Mouse (Mus musculus): Measurements from ENCODE around the gene Cldnd2. TPM values are rescaled to one million over a fixed set of nuclear protein-coding genes. Genes with fewer than 3 reads are reported as not detected.
"Not testable (repeated sequence)": the region's sequence is repeated elsewhere in the genome, so short reads cannot be mapped to it uniquely, and the experiment has no call there.

The Cldnd2 gene
- polyA plus RNA-seq (2014; fragmentation: Nextera tagmentation; extraction: Ambion mirVana), result not detected in 2 replicates

GRCm38 (mm10) chr7:43440482-43440881, at the start of gene Cldnd2:
Gene Cldnd2, plus strand, starts transcription at chr7:43440782.
- no peak for ATAC-seq (replicated peaks; ENCODE audit: low FRiP score)
- Histone ChIP-seq H3K9ac (ENCODE audit: low read length) (no peak within 1 kb of the TSS), H3K4me3 (ENCODE audit: low read depth, low read length) (no peak within 1 kb of the TSS)

GRCm38 (mm10) chr7:43392349-43393121, 48.0 kb upstream of the Cldnd2 start:
- Histone ChIP-seq H3K4me1 (replicated peaks; ENCODE audit: control insufficient read depth, insufficient read depth, low read length) (no peaks in the 10 kb centered on the region), H3K9me3 (ENCODE audit: control insufficient read depth, low read length) (no peaks in the 10 kb centered on the region), H3K36me3 (ENCODE audit: control insufficient read depth, insufficient read depth, low read length) (no peaks in the 10 kb centered on the region), H3K9ac (ENCODE audit: low read length) (no peak overlapping the region), H3K27me3 (ENCODE audit: control insufficient read depth, insufficient read depth, low read length) (no peaks in the 10 kb centered on the region), H3K4me2 (ENCODE audit: low read depth, low read length, severe bottlenecking) (no peak overlapping the region), H3K4me3 (ENCODE audit: low read depth, low read length) (no peak overlapping the region), H3K27ac (ENCODE audit: low read depth, low read length) (no peak overlapping the region)
- no peak for ATAC-seq (replicated peaks; ENCODE audit: low FRiP score)
- no peak for DNase-seq (ENCODE audit: low spot score)
- 80% methylated on average over 8 of the region's 8 CpGs for WGBS

More at GRCm38 (mm10) chr7:43440482-43440881, at the start of gene Cldnd2:
- Histone ChIP-seq H3K27me3 (ENCODE audit: control insufficient read depth, insufficient read depth, low read length) (no peaks in the 10 kb centered on the region), H3K4me1 (replicated peaks; ENCODE audit: control insufficient read depth, insufficient read depth, low read length) (peaks cover 7% of the 10 kb centered on the region; the same call in 1 of the 2 replicates), H3K27ac (ENCODE audit: low read depth, low read length) (no peak within 1 kb of the TSS), H3K4me2 (ENCODE audit: low read depth, low read length, severe bottlenecking) (no peak within 1 kb of the TSS), H3K36me3 (ENCODE audit: control insufficient read depth, insufficient read depth, low read length) (no peaks in the 10 kb centered on the region), H3K9me3 (ENCODE audit: control insufficient read depth, low read length) (no peaks in the 10 kb centered on the region)
- no peak for DNase-seq (ENCODE audit: low spot score)
- 86% methylated on average over 6 of the region's 6 CpGs for WGBS

- no peak overlapping the region for H3K4me2 ChIP-seq (ENCODE audit: low read depth, low read length, severe bottlenecking)
- DNase-seq (ENCODE audit: low spot score) (no peak), ATAC-seq (replicated peaks; ENCODE audit: low FRiP score) (no peak)
- H3K9me3 ChIP-seq (ENCODE audit: control insufficient read depth, low read length), result no peaks in the 10 kb centered on the region
- no peak overlapping the region for H3K27ac ChIP-seq (ENCODE audit: low read depth, low read length)
- H3K27me3 ChIP-seq (ENCODE audit: control insufficient read depth, insufficient read depth, low read length), result no peaks in the 10 kb centered on the region
- 81% methylated on average over 2 of the region's 2 CpGs for WGBS
- H3K4me1 ChIP-seq (replicated peaks; ENCODE audit: control insufficient read depth, insufficient read depth, low read length), result no peaks in the 10 kb centered on the region
- no peaks in the 10 kb centered on the region for H3K36me3 ChIP-seq (ENCODE audit: control insufficient read depth, insufficient read depth, low read length)
- no peak overlapping the region for H3K4me3 ChIP-seq (ENCODE audit: low read depth, low read length)
- H3K9ac ChIP-seq (ENCODE audit: low read length), result no peak overlapping the region
These were observed 41.1 kb upstream of the Cldnd2 start for GRCm38 (mm10) chr7:43399501-43399900.

GRCm38 (mm10) chr7:43402718-43403117, 37.9 kb upstream of the Cldnd2 start:
- DNase-seq (ENCODE audit: low spot score), result no peak
- no peaks in the 10 kb centered on the region for H3K27me3 ChIP-seq (ENCODE audit: control insufficient read depth, insufficient read depth, low read length)
- H3K4me2 ChIP-seq (ENCODE audit: low read depth, low read length, severe bottlenecking), result no peak overlapping the region
- no peaks in the 10 kb centered on the region for H3K9me3 ChIP-seq (ENCODE audit: control insufficient read depth, low read length)
- H3K9ac ChIP-seq (ENCODE audit: low read length), result no peak overlapping the region
- no peaks in the 10 kb centered on the region for H3K4me1 ChIP-seq (replicated peaks; ENCODE audit: control insufficient read depth, insufficient read depth, low read length)
- H3K36me3 ChIP-seq (ENCODE audit: control insufficient read depth, insufficient read depth, low read length), result no peaks in the 10 kb centered on the region
- H3K4me3 ChIP-seq (ENCODE audit: low read depth, low read length), result no peak overlapping the region
- WGBS, result 52% methylated on average over 2 of the region's 2 CpGs
- ATAC-seq (replicated peaks; ENCODE audit: low FRiP score), result no peak
- no peak overlapping the region for H3K27ac ChIP-seq (ENCODE audit: low read depth, low read length)

GRCm38 (mm10) chr7:43407573-43407972, 33.0 kb upstream of the Cldnd2 start:
- H3K36me3 ChIP-seq (ENCODE audit: control insufficient read depth, insufficient read depth, low read length), result no peaks in the 10 kb centered on the region
- H3K27ac ChIP-seq (ENCODE audit: low read depth, low read length), result no peak overlapping the region
- ATAC-seq (replicated peaks; ENCODE audit: low FRiP score), result no peak
- H3K9me3 ChIP-seq (ENCODE audit: control insufficient read depth, low read length), result no peaks in the 10 kb centered on the region
- H3K4me3 ChIP-seq (ENCODE audit: low read depth, low read length), result no peak overlapping the region
- no peak overlapping the region for H3K4me2 ChIP-seq (ENCODE audit: low read depth, low read length, severe bottlenecking)
- H3K9ac ChIP-seq (ENCODE audit: low read length), result no peak overlapping the region
- H3K4me1 ChIP-seq (replicated peaks; ENCODE audit: control insufficient read depth, insufficient read depth, low read length), result no peaks in the 10 kb centered on the region
- DNase-seq (ENCODE audit: low spot score), result no peak
- 74% methylated on average over 3 of the region's 3 CpGs for WGBS
- H3K27me3 ChIP-seq (ENCODE audit: control insufficient read depth, insufficient read depth, low read length), result no peaks in the 10 kb centered on the region

- 91% methylated on average over 4 of the region's 4 CpGs for WGBS
- Histone ChIP-seq H3K9ac (ENCODE audit: low read length) (no peak within 1 kb of the TSS), H3K4me1 (replicated peaks; ENCODE audit: control insufficient read depth, insufficient read depth, low read length) (no peaks in the 10 kb centered on the region), H3K36me3 (ENCODE audit: control insufficient read depth, insufficient read depth, low read length) (no peaks in the 10 kb centered on the region), H3K27me3 (ENCODE audit: control insufficient read depth, insufficient read depth, low read length) (no peaks in the 10 kb centered on the region), H3K4me2 (ENCODE audit: low read depth, low read length, severe bottlenecking) (no peak within 1 kb of the TSS), H3K9me3 (ENCODE audit: control insufficient read depth, low read length) (no peaks in the 10 kb centered on the region), H3K27ac (ENCODE audit: low read depth, low read length) (no peak within 1 kb of the TSS), H3K4me3 (ENCODE audit: low read depth, low read length) (no peak within 1 kb of the TSS)
- DNase-seq (ENCODE audit: low spot score) (no peak), ATAC-seq (replicated peaks; ENCODE audit: low FRiP score) (no peak)
These were observed 32.4 kb upstream of the Cldnd2 start, which contains the start of gene Siglecg for GRCm38 (mm10) chr7:43408131-43408553. Gene Siglecg, plus strand, starts transcription at chr7:43408204.

GRCm38 (mm10) chr7:43409084-43409483, 31.5 kb upstream of the Cldnd2 start:
- DNase-seq (ENCODE audit: low spot score), result no peak
- Histone ChIP-seq H3K4me1 (replicated peaks; ENCODE audit: control insufficient read depth, insufficient read depth, low read length) (no peaks in the 10 kb centered on the region), H3K27me3 (ENCODE audit: control insufficient read depth, insufficient read depth, low read length) (no peaks in the 10 kb centered on the region), H3K9me3 (ENCODE audit: control insufficient read depth, low read length) (no peaks in the 10 kb centered on the region), H3K4me2 (ENCODE audit: low read depth, low read length, severe bottlenecking) (no peak overlapping the region), H3K9ac (ENCODE audit: low read length) (no peak overlapping the region), H3K36me3 (ENCODE audit: control insufficient read depth, insufficient read depth, low read length) (no peaks in the 10 kb centered on the region), H3K4me3 (ENCODE audit: low read depth, low read length) (no peak overlapping the region), H3K27ac (ENCODE audit: low read depth, low read length) (no peak overlapping the region)
- 92% methylated on average over 3 of the region's 3 CpGs for WGBS
- ATAC-seq (replicated peaks; ENCODE audit: low FRiP score), result no peak

- not testable (repeated sequence) for H3K27me3 ChIP-seq (ENCODE audit: control insufficient read depth, insufficient read depth, low read length); H3K9ac ChIP-seq (ENCODE audit: low read length); ATAC-seq (replicated peaks; ENCODE audit: low FRiP score); H3K36me3 ChIP-seq (ENCODE audit: control insufficient read depth, insufficient read depth, low read length); H3K4me3 ChIP-seq (ENCODE audit: low read depth, low read length); DNase-seq (ENCODE audit: low spot score); H3K4me1 ChIP-seq (replicated peaks; ENCODE audit: control insufficient read depth, insufficient read depth, low read length); H3K27ac ChIP-seq (ENCODE audit: low read depth, low read length); H3K4me2 ChIP-seq (ENCODE audit: low read depth, low read length, severe bottlenecking); H3K9me3 ChIP-seq (ENCODE audit: control insufficient read depth, low read length)
- WGBS, result 25% methylated on average over 4 of the region's 4 CpGs
These were observed 28.9 kb upstream of the Cldnd2 start for GRCm38 (mm10) chr7:43411724-43412123.

GRCm38 (mm10) chr7:43417298-43417697, 23.3 kb upstream of the Cldnd2 start:
- Histone ChIP-seq H3K9ac (ENCODE audit: low read length) (no peak overlapping the region), H3K4me1 (replicated peaks; ENCODE audit: control insufficient read depth, insufficient read depth, low read length) (no peaks in the 10 kb centered on the region), H3K9me3 (ENCODE audit: control insufficient read depth, low read length) (no peaks in the 10 kb centered on the region; the same call in 1 of the 2 replicates), H3K4me2 (ENCODE audit: low read depth, low read length, severe bottlenecking) (no peak overlapping the region), H3K27me3 (ENCODE audit: control insufficient read depth, insufficient read depth, low read length) (no peaks in the 10 kb centered on the region), H3K36me3 (ENCODE audit: control insufficient read depth, insufficient read depth, low read length) (no peaks in the 10 kb centered on the region), H3K27ac (ENCODE audit: low read depth, low read length) (no peak overlapping the region), H3K4me3 (ENCODE audit: low read depth, low read length) (no peak overlapping the region)
- 85% methylated on average over 10 of the region's 10 CpGs for WGBS
- DNase-seq (ENCODE audit: low spot score) (no peak), ATAC-seq (replicated peaks; ENCODE audit: low FRiP score) (no peak)

All from forebrain, embryonic 11.5 days (tissue).